In the genomic region with DNA sequence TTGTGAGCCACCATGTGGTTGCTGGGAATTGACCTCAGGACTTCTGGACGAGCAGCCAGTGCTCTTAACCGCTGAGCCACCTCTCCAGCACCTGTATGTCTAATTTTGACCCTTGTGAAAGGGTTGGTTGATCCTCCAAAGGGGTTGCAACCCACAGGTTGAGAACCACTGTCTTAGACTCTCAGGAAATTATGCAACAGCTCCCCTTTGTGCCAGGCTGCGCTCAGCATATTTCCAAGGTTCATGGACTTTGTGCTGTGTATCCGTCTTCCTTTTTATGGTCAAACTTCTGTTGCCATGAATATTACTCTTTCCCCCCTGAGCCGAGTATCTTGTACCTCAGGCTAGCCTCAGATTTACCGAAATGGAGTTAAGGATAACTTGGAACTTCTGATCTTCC, we compare ENCODE assay signal across 15 mouse cellular contexts. TPM values are rescaled to one million over a fixed set of nuclear protein-coding genes. Genes with fewer than 3 reads are reported as not detected.
"Had no signal": no experiment of that assay in that cellular context is flagged by ENCODE, and none has a peak within 500 bp of the region (broad histone marks: within the 10 kb centered on the region; RNA-seq: fewer than 3 reads in every experiment).

No protein-coding gene starts in this region.

- H3K27ac ChIP-seq: hindbrain, embryonic 13.5 days; hindbrain, postnatal 0 days; limb, embryonic 12.5 days; liver, embryonic 14.5 days; midbrain, embryonic 10.5 days; midbrain, embryonic 15.5 days; neural tube, embryonic 13.5 days; stomach, postnatal 0 days had no signal

- ATAC-seq: hindbrain, postnatal 0 days; lung, postnatal 0 days; midbrain, embryonic 15.5 days had no signal

- H3K4me2 ChIP-seq: hindbrain, embryonic 13.5 days; limb, embryonic 12.5 days; midbrain, embryonic 15.5 days; neural tube, embryonic 13.5 days had no signal

- H3K4me1 ChIP-seq: hindbrain, embryonic 13.5 days; limb, embryonic 12.5 days; midbrain, embryonic 10.5 days; midbrain, embryonic 15.5 days; neural tube, embryonic 13.5 days had no signal

- H3K9ac ChIP-seq: hindbrain, embryonic 13.5 days; limb, embryonic 12.5 days; liver, embryonic 14.5 days; midbrain, embryonic 15.5 days; neural tube, embryonic 13.5 days had no signal

- H3K4me3 ChIP-seq: hindbrain, embryonic 13.5 days; limb, embryonic 12.5 days; midbrain, embryonic 10.5 days; midbrain, embryonic 15.5 days; neural tube, embryonic 13.5 days had no signal

- H3K27me3 ChIP-seq: hindbrain, embryonic 13.5 days; limb, embryonic 12.5 days; midbrain, embryonic 15.5 days; neural tube, embryonic 13.5 days had no signal

- H3K9me3 ChIP-seq: hindbrain, embryonic 13.5 days; limb, embryonic 12.5 days; midbrain, embryonic 10.5 days; midbrain, embryonic 15.5 days; neural tube, embryonic 13.5 days had no signal

- DNase-seq: liver; lung, adult 2 months; lung, postnatal 36 days; retina, postnatal 1 day; right cerebral cortex, postnatal 25 days; thymus, postnatal 4 days had no signal

RNA-seq across cellular contexts. Expression of a gene that starts 24.8 kb away (rescaled TPM):
- polyA plus RNA-seq: hindbrain, embryonic 13.5 days; hindbrain, postnatal 0 days had no signal
